Mouse (Mus musculus) R1 (cell line): ENCODE measurements around the gene Gfer.
"Not testable (repeated sequence)": the region's sequence is repeated elsewhere in the genome, so short reads cannot be mapped to it uniquely, and the experiment has no call there.

ENCODE experiments used
- DNase-seq: peaks from one replicate; pipeline ENCODE4 v3.0.0-alpha.2; 2018; ENCODE audit warnings: low read depth, low spot score

The Gfer gene

DNA sequence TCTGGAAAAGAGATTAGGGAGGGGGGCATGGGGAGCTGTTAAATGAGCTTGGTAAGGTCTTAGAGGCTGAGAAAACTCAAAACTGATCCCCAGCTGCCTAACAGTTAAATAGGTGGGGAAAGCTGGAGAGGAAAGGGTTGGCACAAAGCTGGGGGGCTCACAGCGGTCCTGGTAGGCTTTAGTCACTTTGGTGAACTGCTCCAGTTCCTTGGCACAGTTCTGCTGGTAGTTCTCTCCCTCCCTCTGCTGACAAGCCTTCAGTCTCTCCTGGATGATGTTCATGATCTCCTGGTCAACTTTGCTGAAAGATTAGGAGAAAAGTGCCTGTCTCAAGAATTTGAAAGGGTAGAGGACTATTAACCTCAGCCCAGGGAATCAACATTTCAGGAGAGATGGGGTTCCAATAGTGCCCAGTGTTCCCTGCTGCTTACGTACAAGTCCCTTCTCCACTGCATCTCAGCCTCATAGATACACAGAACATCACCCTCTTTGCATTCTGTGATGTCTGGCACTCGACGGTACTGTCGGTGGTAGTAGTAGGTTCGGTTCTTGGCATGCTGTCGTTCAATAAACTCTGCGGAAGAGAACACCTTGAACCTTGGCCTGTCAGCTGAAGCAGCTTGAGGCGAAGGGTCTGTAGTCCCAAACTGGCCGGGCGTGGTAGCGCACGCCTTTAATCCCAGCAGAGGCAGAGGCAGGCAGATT lies 26.4 kb upstream of the Gfer start:
- DNase-seq, result peak; percentile 54

DNA sequence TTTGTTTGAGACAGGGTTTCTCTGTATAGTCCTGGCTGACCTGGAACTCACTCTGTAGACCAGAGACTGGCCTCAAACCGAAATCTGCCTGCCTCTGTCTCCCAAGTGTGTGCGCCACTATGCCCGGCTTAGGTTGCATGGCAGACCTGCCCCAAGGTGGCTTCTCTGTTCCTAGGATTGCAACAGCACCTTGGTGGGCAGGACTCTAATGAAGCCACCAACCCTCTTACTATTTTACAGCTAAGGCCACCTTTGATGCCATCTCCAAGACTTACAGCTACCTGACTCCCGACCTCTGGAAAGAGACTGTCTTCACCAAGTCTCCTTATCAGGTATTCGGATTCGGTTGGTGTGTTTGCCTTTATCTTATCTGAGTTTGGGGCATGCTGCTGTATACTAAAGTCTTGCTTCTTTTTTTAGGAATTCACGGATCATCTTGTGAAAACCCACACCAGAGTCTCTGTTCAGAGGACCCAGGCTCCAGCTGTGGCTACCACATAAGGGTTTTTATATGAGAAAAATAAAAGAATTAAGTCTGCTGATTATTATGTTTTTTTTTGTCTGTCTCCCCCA lies 25.5 kb upstream of the Gfer start:
- not testable (repeated sequence) for DNase-seq

DNA sequence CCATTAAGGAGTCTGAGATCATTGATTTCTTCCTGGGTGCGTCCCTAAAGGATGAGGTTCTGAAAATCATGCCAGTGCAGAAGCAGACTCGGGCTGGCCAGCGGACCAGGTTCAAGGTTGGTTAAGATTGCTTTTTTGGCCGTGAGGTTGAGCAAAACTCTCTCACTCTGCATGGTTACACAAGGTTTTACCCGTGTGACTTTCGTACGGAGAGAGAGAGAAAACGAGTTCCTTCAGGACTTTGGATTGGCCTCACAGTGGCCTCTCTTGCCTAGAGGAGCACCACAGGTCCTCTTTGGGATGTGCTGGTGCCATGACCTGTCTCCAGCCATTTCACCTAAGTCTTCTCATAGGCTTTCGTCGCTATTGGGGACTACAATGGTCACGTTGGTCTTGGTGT lies 24.7 kb upstream of the Gfer start:
- DNase-seq, result not testable (repeated sequence)

DNA sequence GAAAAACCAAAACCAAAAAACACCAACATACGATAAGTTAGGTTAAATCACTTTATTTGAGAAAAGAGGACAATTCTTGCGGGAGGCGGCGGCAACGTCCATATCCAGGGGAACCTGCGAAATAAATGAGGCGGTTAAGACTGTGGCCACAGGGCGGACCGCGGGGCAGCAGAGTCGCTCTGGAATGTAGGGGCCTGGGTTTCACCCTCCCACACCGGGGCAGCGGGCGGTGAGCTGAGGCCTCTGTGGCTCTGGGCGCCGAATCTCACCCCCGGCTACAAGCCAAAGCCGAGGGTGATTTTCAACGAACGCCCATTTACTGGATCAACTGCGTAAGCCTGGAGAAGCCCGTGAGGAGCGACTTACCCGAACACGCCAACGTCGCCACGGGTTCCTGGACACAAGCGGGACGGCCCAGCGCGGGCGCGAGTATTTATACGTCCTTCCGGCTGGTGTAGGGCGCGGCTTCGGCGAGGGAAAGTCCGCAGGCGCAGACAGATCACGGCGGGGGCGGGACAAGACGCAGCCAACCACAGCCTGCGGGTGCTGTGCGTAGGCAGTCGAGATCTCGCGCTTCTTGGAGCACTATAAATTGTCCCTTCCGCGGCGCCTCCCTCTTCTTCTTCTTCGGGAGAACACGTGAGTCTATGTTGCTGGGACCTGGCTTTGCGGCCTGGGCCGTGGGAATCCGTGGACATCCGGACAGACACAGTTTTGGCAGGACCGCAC lies 23.7 kb upstream of the Gfer start:
- DNase-seq, result peak; percentile 99

DNA sequence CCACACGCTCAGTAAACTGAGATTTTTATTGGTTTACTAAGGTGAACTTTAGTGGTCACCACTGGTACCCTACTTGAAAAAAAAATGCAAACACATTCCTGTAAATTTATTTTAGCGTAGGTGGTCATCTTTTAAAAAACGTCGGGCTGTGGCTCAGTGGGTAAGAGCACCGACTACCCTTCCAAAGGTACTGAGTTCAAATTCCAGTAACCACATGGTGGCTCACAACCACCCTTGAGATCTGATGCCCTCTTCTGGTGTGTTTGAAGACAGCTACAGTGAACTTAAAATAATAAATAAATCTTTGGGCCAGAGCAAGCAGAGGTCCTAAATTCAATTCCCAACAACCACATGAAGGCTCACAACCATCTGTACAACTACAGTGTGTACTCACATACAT lies 23.0 kb upstream of the Gfer start:
- DNase-seq, result not testable (repeated sequence)

DNA sequence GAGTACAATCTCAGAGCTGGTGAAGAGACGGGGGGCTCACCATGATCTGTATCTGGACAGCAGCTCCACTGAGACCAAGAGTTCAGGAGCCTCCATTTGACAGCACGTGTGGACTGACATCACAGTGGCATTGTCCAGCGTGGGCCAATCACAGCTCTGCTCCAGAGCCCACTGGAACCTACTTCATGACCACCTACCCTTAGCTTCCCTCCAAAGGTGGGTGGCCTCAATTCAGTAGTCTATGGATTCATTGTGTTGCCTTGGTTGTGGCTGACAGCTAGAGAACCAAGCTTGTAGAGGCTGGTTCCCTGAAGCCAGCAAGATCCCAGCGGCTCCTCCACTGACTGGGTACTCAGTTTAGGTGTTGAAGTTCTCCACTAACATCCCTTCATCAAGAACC lies 22.0 kb upstream of the Gfer start, which contains the start of the genes Rnf151 and Rps2:
Rnf151 (minus strand) TSS at position 121 of the 400 bp plus-strand sequence.
Rps2 (plus strand) TSS at position 174 of the 400 bp plus-strand sequence.
- DNase-seq, result no peak

DNA sequence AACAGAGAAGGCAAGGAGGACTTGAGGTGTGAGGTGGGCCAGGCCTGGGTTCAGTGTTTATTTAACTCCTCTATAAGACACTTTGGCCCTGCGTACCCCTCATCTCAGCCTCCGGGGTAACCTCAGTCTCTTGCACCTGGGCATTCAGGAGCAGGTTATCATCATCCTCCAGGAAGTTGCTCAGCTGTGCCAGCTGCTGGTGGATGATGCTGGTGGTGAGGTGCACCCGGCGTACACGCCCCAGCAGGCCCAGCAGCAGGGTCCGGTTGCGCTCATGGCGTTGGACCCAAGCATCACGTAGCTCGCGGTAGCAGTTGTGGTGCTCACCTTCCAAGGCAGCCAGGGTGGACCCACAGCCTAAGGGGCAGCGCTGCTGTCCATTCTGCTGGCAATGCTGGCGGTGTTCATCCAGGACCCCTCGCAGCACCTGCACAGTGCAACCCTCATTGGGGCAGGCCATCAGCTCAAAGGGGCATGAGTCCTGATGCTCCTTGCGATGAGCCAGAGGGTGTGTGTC lies 20.3 kb upstream of the Gfer start:
- no peak for DNase-seq

DNA sequence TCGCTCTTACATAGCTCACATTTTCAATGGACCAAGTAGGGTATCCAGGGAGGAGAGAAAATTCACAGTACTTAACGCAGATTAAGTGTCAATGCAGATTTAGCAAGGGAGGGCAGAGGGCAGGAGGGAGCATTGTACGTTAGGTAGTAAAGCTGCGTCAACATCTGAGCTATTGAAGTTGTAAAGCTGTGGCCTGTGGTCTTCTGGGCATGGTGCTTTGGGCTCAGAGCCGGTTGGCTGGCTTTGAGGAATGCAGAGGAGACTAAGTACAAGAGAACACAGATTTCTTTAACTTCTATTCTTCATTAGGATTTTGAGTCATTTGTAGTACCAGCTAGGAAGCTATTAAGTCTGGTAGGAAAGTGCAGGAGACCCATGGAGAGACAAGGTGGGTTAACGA lies 19.6 kb upstream of the Gfer start:
- no peak for DNase-seq

DNA sequence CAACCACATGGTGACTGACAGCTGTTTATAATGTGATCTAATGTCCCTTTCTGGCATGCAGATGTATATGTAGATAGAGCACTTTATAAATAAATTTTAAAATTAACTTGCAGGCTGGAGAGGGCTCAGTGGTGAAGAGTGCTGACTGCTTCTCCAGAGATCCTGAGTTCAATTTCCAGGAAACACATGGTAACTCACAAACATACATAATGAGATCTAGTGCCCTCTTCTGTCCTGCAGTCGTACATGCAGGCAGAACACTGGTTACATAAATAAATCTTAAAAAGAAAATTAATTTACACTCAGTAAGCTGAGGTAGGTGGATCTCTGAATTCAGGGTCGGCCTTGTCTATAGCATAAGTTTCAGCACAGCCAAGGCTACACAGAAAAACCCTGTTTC lies 12.7 kb upstream of the Gfer start:
- peak; percentile 73 for DNase-seq

DNA sequence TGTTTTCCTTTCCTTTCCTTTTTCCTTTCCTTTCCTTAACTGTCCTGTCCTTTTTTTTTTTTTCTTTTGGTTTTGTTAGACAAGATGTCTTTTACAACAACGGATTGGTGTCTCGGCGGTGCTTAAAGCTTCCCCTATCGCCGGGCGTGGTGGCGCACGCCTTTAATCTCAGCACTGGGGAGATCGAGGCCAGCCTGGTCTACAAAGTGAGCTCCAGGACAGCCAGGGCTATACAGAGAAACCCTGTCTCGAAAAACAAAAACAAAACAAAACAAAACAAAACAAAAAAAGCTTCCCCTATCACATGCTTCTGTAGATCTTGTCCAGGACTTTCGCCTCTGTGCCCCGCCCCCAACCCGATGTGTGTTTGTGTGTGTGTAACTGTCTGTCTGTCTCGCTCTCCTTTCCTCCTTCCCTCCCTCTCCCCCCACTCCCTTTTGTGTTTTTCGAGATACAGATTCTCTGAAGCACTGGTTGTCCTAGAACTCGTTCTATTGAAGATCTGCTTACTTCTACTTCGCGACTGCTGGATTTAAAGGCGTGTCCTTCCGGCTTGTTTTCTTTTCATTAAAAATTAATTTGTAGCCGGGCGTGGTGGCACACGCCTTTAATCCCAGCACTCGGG lies 12.0 kb upstream of the Gfer start:
- peak; percentile 52 for DNase-seq

DNA sequence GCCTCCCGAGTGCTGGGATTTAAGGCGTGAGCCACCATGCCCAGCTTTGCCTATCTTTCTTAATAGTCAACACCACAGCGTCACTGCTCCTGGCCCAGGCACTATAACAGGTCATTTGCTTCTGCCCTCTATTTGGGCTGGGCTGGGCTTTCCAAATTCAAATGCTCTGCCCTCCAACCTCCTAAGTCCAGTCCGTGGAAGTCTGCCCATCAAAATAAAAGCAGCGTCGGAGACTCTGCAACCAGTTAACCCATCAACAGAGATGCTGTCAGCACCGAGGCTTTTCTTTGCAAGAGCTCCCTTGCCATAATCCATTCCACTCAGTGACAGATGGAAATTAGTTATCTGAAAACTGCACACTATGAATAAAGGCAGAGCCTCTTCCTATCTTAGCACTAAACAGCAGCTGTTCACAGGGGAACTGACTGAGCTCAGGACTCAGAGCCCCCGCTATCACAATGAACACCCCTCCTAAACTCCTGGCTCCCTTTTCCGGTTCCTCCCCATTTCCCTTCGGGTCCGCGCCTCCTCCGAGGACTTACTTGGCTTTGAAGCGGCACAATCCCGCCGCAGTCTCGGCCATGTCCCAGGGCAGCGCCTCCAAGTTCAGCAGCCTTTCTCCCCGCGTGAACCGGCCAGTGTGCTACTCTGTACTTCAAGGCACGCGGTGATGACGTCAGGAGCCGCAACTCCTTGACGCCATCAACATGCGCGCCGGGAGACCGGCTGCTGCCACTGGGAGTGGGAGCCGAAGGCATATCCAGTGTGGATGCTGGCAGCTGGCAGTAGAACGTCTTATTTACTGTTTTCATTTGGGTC lies 11.2 kb upstream of the Gfer start, which contains the start of gene Tbl3:
Tbl3 (minus strand) TSS at position 679 of the 819 bp plus-strand sequence.
- DNase-seq, result peak; percentile 96

DNA sequence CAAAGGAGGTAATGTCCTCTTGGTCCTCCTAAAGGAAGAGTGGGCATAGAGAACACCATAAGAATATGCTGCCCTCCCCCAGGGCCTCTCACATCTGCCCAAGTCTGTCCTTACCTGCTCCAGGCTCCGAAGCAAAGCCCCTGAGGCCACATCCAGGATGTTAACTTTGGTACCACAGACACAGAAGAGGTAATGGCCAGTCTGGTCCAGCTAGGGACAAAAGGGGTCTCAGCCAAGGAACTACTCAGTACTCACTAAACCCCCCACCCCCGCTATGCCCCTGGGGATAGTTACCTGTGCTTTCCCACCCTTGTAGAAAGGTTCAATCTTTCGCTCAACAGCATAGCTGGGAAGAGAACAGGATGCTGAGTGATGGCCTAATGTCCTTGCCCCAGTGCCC lies 9.9 kb upstream of the Gfer start:
- no peak for DNase-seq

DNA sequence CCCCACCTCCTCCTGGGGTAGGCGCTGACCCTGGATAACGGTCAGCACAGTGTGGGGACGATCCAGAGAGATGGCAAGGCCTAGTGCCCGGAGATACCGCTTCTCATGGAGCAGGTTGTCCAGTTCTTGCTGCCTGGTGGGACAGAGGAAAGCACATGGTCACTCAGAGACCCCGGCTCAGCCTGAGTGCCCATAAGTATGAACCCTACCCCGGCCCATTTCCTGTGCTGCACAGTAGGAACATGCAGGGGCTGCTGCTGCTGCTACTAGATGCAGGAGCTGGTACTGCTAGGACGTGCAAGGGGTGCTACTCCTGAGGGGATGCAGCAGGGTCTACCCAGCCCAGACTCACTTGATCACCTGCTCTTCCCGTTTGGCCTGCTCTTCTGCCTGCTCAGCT lies 5.3 kb upstream of the Gfer start:
- DNase-seq, result no peak

DNA sequence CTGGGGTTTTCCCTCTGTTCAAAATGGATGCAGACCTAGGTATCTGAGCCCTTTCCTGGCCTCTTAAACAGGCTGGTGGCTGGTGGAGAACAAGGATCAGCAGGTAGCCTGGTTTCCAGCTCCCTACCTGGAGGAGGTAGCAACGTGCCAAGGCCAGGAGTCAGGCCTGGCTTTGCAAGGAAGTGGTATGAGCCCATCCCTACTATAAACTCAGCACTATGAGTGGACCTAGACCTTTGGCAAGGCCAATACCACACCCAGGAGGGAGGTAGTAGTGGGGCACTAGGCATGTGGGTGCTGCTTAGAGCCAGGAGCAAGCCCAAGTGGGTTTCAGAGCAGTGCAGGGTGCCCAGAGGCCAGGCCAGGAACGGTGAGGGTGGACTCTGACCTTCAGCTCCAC lies 3.5 kb upstream of the Gfer start:
- DNase-seq, result no peak

DNA sequence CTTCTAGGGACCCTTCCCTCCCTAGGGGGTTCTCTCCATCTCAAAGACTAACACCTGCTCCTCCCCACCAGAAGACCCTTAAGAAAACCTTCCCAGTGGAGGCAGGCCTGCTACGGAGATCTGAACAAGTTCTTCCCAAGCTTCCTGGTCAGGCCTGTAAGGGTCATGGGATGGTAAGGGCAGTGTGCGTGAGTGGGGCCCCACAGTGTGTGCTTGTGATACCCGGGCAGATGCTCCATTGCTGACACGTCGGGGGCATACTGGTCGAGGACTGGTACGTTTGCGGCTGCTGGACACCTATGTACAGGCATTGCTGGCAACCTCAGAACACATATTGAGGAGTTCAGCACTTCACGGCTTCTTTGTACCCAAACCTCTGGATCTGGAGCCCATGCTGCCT lies 2.8 kb upstream of the Gfer start:
- no peak for DNase-seq

DNA sequence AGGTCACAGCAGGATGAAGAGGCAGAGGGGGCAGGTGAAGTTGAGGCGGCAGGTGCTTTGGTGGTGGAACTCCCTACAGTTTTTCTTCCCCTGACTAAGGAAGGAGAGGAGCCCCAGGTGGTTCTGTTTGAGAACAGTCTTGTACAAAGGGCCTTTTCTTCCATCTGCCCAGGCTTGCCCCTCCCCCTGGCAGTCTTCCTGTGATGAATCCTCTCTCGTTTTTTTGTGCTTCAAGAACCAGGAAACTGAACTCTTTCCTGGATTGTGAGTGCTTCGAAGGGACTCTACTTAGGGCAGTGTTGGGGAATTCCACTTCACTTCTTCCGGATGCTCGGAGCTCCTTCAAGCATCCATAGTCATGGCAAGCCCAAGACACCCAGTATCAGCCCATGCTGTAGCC lies 2.0 kb upstream of the Gfer start:
- peak; percentile 68 for DNase-seq

DNA sequence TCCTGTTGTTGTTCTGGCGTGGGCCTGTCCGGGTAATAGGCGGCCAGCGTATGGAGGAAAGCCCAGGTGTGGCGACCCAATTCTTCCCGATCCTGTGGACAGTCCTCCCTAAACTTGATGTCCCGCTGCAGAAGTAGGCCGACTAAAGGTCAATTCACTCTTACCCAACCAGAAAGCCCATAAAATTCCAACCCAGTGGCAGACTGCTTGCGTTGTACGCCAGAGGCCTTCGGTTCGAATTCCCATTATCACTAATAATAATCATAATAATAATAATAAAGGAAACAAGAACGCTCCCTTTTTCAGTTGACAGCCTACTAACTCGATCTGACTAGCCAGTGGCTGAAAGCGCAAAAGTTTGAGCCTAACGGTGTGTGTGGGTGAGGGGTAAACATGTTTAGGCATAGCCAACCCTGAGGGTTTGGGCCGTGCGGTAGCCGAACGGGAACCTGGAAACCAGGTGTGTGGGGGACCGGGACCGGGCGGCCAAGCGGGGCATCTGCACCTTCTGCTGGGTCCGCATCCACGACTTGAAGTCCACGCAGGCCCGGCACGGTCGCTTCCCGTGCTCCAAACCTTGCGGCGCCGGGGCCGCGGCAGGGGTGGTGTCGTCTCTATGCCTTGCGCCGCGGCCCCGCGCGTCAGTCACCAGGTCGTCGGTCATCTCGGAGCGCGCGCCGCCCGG lies 488 bp downstream of the Gfer start:
- DNase-seq, result no peak

DNA sequence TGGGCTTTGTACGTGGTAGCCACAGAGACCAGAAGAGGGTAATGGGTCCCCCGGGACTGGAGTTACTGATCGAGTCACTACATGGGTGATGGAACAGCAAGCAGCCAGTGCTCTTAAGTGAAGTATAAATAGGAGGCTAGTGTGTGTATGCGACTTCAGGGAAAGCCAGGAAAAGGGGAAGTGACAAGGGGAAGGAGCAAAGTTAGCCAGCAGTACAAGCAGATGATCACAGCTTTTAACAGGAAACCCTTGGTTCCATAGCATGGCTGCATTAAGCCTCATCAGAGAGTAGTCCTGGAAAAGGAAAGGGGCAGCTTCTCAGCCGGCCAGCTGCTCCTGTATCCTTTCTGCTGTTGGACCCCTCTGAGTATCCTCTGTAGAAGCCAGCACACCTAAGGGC lies 3.6 kb downstream of the Gfer start:
- no peak for DNase-seq

DNA sequence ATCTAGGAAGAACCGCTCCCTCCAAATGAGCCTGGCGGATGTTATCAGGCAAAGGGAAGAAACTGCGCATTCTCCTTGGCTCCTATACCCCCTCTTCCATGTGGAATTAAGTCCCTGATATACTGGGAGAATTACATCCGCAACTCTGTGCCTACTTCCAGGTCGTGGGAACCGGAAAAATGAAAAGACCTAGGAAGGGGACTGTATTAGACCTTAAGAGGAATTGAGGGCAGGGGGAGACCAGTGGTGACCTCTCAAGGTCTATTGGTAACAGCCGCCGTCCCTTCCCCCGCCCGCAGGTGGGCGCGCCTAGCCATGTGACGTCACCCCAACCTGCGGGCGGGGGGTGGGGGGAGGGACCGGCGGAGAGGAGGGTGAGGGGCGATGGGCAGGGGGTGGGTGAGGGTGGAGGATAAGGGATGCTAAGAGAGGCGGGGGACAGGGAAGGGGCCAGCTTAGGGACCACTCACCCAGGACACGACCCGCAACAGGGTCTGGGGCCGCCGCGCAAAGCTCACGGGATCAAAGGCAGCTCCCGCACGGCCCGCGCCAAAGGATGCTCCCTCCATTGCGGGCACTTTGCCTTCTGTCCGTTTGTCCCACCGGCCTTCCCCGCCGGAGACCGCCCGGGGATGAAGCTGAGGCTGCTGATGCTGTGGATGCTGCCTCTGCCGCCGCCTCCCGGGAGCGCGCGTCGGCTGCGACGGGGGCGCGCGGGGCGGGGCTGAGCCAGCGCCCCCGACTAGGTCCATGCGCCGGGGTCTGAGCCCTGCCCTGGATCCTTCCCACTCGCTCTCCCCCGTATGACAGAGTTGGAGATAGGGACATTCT lies 6.5 kb downstream of the Gfer start, which contains the start of gene Syngr3:
Syngr3 (minus strand) TSS at position 705 of the 831 bp plus-strand sequence.
- no peak for DNase-seq

DNA sequence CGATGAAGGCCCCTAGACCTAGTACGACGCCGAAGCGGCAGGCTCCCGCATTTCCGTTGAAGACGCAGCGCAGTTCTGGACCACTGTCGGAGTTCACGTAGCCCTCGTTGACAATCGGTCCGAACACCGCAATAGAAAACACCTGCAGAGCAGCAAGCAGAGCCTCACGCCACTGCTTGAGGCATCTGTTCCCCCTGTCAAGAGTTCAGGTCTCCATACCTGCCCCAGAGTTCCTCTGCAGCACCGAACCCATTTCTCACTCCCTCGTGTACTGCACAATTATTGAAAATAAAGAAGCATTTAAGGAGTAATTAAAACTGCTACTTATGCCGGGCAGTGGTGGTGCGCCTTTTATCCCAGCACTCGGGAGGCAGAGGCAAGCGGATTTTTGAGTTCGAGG lies 8.4 kb downstream of the Gfer start:
- no peak for DNase-seq
